Mouse (Mus musculus) heart, postnatal 14 days (tissue): Measurements from ENCODE around the gene Cd151. TPM values are rescaled to one million over a fixed set of nuclear protein-coding genes. Genes with fewer than 3 reads are reported as not detected.

Source experiments
- DNase-seq, 2 experiments: peaks; one replicate each; pipeline ENCODE4 v3.0.0; 2021 to 2022
- intact Hi-C: fragments of 180-260 bp; cut with DNase I; formaldehyde crosslinking; loops from one replicate; pipeline ENCODE4 v1.15.1; 2025
- total RNA-seq, 2 experiments: library from RNA; stranded (reverse); gene quantifications; 2 replicates each; pipeline ENCODE4 v1.2.3; 2021

The Cd151 gene
- total RNA-seq, 2 experiments from 2014 or later = 258 to 268 TPM

DNA sequence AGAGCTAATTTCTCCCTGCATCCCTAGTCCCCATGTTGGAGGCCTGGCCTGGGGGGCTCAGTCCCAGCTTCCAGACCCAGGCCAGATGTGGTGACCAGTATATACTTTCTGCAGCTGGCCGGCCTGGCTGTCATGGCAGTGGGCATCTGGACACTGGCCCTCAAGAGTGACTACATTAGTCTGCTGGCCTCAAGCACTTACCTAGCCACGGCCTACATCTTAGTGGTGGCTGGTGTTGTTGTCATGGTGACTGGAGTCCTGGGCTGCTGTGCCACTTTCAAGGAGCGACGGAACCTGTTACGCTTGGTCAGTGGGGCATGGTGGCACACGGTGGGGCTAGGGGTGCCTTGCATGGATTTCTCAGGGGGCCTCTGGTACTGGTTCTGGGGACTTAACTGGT lies 2.2 kb downstream of the Cd151 start:
- no peak for DNase-seq
- intact Hi-C loops = no loop called here

DNA sequence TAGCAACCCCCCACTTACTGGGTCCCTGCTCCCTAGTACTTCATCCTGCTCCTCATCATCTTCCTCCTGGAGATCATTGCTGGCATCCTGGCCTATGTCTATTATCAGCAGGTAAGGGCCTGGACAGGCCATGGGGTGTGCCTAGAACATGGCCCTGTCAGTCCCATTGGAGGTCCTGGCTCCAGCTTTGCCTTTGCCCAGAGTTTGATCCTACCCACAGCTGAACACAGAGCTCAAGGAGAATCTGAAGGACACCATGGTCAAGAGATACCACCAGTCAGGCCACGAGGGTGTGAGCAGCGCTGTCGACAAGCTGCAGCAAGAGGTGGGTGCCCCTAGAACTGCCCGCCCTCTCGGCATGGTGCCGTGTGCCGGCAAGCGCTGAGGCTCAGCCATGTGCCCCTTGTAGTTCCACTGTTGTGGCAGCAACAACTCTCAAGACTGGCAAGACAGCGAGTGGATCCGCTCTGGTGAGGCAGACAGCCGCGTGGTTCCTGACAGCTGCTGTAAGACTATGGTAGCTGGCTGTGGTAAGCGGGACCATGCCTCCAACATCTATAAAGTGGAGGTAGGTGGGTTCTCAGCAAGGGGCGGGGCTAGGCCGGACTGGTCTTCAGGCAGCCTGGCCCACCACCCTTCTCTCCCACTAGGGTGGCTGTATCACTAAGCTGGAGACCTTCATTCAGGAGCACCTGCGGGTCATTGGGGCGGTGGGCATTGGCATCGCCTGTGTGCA lies 2.9 kb downstream of the Cd151 start:
- intact Hi-C loops = no loop called here
- peak; percentile 22 to 46 for DNase-seq

DNA sequence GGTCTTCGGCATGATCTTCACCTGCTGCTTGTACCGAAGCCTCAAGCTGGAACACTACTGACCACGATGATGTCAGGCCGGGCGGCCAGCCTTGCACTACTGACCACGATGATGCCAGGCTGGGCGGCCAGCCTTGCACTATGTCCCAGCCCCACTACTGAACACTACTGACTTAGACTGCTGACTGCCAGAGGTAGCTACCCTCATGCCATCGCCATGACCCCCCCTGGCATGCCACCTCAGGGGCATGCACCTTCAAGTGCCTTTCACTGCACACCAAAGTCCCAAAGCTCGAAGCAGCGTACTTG lies 3.4 kb downstream of the Cd151 start:
- intact Hi-C loops = no loop called here
- DNase-seq = no peak

DNA sequence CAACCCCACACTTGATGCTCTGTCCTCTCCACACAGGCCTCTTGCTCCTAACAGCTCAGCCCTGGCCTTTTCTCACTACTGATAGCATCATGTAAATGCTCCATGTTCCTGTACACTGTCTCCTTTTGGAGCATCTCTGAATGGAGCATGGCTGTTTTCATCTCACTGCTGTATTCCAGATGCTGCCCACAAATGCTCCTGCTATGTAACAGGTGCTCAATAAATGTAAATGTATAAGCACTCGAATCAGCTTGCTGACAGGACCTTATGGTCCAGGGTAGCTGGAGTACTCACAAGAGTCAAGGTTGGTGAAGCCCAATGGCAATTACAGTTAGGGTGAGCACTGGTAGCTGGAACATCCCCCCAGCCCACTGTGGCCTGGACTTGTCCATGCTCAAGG lies 4.0 kb downstream of the Cd151 start:
- no peak for DNase-seq
- intact Hi-C loops = no loop called here

DNA sequence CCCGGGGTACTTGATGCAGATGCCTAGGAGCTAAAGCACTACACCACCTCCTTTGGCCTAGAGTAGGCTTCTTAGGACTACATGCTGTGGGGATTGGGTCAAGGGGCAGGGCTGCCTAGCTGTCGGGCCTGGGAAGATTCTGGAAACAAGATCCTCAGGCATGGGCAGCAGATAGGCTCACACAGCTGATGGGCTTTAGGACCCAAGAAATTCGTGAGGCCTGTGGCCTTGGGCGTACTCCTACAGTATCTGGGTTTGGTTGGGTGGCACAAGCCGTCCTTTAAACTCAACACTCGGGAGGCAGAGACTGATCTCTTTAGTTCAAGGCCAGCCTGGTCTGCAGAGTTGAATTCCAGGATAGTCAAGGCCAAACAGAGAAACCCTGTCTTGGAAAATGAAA lies 5.0 kb downstream of the Cd151 start:
- intact Hi-C loops = no loop called here
- DNase-seq = no peak

DNA sequence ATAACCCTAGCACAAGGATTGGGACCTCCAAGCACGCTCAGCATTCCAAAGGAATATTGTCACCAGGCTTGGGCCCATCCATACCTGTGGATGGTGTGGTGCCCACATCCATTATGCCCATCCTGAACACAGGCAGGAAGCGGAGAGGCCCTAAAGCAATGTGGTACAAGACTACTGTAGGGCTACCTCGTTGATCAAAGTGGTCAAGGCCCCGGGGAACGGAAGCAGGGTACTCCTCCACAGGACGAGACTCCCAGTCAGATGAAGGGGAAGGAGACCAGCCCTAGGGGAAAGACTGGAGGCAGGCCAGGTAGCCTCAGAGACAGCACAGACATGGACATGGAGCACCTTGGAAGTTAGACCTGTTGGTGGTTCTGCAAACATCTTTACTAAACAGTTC lies 5.6 kb downstream of the Cd151 start:
- intact Hi-C loops = no loop called here
- DNase-seq = no peak

DNA sequence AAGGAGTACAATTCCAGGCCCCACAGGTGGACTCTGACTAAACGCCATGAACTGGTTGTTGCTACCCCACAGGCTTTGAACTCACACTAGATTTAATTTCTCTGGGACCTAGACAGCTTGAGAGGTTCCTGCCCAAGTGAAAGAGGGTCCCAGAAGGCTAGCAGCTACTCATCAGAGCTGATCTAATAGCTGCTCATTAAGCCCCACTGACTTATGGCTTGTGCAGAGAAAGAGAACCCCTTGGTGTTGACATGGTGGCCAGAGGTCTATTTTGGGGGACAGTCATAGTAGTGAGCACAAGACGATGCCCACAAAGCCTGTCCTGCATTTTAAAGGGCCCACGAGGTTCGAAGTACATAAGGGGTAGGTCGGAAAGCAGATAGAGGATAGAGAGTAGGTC lies 7.0 kb downstream of the Cd151 start:
- no peak for DNase-seq
- intact Hi-C loops = no loop called here

DNA sequence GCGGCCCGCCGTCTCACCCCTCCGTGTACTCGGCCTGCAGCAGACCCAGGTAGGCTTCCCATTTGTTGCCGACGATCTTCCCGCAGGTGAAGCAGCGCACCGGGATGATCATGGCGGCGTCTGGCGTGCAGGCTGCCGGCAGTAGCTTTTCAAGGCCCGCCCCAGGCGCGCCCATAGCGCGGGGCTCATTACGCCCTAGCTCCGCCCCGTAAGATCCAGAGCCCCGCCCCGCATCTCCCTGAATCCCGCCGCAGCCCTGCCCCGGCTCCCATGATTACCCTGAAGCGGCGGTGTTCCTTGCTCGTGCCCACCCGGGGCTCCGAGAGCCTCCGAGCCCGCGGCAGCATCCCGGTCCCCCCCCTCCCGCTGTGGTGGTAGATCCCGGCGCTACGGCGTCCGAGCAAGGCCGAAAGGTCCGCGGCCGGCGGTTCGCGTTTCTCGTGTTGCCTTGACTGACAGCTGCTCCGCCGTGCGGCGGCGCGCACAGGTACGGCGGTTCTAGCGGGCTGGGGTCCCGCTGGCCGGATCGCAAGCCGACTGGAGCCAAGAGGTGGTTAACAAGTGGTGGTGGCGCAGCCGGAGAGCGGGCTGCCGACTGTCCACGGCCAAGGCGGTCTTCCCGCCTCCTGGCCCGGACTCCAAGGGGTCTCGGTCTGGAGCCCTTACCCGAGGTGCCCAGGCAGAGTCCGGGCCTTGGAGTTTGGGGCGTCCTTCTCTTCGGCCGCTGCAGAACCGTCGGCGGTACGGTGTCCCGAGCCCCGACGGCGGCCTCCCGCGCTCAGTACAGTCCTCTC lies 8.0 kb downstream of the Cd151 start, which contains the start of the genes Polr2l and Tspan4:
Gene Polr2l (minus strand): TSS at position 122 of the 794 bp plus-strand sequence.
Gene Tspan4 (plus strand): TSS at position 230 of the 794 bp plus-strand sequence.
- intact Hi-C loops = no loop called here
- peak; percentile 86 to 87 for DNase-seq

DNA sequence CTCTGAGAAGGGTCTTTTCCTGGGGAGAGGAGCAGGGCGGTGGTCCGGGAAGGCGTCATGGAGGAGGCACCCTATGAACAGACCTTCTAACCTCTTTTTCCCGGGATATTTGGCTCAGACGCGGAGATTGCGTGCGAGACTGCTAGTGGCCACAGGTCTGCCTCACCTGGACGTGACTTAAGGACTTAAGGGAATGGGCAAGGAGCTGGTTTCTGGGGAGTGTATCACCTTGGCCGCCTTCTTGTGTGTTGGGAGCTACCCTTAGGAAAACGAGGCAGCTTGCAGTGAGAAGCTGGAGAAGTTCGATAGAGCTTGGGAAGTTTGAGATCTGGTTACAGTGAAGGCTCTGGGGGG lies 8.6 kb downstream of the Cd151 start:
- intact Hi-C loops = no loop called here
- DNase-seq = no peak

DNA sequence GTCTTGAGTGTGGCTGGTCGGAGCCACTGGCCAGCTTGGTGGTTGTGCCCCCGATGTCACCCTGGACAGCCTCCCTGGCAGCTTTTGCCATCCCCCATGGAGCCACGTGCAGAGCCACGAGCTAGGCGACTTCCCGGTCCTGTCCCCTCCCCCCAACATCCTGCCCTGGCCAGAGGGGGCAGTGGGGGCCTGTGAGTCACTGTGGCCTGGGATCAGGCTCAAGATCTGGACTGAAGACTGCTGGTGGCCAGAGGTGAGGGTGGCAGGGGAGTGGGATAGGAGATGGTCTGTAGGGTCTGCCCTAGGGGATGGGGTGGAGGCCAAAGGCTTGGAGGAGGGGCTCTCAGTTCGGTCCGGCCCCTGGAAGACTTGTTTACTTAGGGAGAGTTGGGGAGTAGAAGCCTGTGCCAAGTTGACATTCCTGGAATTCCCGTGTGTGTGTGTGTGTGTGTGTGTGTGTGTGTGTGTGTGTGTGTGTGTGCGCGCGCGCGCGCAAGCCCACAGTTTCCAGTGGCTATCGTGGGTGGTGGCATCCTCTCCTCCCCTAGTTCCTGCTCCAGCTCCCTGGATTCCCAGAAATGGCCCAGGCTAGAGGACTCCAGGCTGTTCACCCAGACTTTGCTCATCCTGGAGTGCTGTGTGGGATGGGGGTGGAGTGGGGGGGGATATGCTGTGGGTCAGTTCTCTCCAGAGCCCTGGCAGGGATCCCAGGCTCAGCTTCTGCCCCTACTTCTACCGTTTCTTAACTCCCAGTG lies 9.2 kb downstream of the Cd151 start:
- peak; percentile 80 to 89 for DNase-seq
- intact Hi-C loops = no loop called here

DNA sequence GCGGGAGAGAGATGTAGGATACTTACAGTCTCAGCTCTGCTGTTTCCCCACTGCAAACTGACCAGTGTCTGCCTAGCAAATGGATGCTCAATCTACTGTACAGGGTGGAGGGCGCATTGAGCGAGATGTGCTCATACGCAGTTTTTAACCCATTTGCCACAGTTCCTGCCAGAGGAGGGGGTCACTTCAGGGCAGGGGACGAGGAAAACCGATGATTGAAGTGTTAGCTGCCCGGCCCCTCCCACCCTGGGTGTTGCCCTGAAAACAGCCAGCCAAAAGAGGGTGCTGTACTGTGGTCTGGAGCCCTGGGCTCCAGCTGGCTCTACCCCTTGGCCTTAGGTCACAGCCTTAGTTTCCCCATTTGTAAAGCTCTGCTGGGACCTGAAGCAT lies 9.8 kb downstream of the Cd151 start:
- no peak for DNase-seq
- intact Hi-C loops = no loop called here

DNA sequence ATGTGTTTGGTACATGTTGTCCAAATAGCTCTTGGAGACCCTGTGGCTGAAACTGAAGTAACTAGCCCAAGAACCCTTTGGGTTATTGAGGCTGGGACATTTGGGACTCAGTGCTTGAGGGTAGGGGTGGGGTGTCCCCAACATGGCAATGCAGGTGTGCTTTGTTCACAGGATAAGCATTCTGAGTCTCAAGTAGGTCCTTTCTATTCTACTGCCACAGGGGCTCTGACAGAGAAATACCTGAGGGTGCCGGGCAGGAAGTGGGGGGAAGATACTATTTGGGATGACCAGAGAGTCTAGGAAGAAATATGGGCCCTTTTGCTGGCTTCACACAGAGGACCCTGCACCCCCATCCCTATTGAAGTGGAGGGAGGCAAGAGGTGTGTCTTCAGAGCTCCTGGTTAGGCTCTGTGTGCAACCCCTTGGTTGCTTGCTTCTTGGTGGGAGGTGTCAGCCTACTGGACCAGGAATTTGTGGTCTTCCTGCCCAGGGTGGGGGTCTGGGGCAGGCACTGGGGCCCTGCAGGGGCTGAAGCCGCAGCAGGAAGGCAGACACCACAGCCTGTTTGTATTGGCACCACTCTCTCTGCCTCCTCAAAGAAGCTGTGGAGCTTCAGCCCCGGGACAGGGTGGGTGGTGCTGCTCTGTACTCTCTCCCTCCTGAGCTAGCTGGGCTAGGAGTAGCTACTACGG lies 10.5 kb downstream of the Cd151 start:
- DNase-seq = peak; percentile 29 to 32
- intact Hi-C loops = no loop called here

DNA sequence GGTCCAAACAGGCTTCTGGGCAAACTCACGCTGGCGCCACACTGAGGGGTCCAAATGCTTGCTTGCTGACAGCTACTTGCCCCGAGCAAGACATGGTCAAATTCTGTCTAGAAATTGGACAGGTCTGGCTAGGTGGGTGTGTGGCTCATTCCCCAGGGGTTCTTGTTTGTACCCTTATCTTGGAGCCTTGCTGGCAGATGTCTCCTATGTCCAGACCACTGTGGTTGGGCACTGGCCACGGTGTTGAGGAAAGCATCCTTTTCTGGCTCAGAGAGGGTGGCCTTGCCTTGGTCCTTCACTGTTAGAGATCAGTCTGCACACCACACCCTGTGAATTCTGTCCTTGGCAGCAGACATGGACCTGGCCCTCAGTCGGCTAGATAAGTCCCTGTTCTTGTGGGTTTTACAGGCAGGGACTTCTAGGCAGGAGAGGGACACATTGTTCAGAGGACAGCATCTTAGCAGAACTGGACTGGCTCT lies 11.1 kb downstream of the Cd151 start:
- intact Hi-C loops = no loop called here
- peak in 1 of 2 experiments; percentile 30 for DNase-seq

DNA sequence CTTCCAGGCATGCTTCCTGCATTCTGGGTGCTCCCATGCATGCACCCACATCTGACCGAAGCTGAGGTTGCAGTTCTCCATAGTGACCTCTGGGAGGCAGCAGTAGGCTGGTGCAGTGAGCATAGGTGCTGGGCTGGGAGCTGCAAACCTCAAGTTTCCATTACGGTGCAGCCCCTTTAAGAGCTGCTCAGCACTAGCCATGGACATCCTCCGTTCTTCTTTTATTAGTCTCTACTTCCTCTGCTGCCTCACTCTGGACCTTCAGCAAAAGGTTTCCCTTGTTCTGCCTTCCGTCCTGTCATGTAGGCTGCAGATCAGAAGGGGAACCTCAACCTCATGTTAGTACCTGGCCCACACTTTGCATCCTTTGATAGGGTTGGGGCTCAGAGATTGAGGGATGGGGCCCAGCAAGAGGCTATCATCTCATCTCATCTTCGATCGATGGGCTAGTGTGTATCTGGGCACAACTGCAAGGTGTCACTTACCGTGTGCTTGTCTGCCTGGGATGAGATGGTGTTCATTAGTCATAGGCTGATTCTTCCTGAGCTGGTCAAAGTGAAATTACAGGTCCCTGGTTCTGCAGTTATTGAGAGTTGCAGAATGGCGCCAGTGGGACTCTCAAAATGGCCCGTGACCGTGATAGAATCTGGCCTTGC lies 13.8 kb downstream of the Cd151 start:
- DNase-seq = peak; percentile 66 to 81
- intact Hi-C loops = loop anchor here (1.0 to 2.0 kb wide), 2 partner anchors 44 to 186 kb away; no protein-coding TSS in a partner anchor

DNA sequence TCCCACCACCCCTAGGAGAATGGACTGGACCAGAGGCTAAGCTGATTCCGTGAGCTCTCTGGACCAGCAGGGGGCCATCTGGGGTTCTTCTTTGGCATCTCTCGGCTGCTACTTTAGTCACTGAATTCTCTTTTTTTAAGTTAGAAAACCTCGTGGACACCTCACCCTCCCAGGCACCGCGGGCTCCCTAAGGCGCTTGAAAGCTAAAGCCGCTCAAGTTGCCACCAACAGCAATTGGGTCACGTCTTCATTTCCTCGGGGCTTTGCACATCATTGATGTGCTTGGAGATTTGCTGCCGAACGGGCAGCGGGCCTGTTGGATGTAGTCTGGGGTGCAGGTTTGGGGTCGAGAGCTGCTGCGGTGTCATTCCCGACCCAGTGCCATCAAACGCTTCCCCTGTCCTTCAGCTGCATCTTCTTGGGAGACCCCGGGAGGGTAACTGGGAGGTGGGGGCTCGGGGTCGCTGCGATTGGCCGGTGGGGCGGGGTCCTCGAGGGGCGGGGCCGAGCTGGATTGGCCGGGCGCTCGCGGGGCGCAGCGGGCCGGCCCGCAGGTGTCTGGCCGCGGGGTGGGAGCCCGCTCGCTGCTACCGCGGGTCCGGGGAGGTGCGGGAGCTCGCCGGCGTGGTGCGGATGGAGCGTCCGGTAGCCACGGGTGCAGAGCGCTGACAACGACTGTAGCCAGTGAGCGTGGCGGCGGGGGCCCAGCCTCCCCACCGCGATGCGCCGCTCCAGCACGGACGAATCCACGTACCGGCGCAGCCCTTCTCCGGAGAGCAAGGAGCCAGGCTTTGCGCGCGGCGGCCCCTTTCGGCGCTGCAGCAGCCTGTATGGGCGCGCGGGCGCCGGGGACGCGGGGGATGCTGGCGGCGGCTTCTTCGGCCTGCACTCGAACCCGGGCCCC lies 14.6 kb downstream of the Cd151 start:
- peak; percentile 46 to 64 for DNase-seq
- intact Hi-C loops = loop anchor here (2.0 kb wide), 1 partner anchor 185 kb away; no protein-coding TSS in a partner anchor

DNA sequence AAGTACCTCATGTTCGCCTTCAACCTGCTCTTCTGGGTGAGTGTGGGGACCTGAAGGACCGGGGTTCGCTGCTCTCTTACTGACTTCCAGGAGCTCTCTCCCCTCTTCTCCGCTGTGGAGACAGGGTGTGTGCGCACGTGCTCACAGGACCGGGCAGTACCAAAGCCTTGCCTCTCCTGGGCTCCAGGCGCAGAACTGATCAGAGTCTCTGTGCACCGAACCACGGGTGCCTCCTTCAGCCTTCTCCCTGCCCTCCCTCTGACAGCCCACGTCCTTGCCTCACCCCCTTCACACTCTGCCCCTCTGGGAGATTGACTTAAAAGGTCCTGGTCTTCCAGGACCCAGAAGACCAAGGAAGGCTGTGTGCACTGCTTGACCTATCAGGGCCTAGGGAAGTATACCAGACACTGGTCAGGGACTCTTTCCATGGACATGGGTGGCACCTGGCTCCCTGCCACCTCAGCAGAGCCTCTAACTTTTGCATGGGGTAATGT lies 15.4 kb downstream of the Cd151 start:
- intact Hi-C loops = no loop called here
- no peak for DNase-seq

DNA sequence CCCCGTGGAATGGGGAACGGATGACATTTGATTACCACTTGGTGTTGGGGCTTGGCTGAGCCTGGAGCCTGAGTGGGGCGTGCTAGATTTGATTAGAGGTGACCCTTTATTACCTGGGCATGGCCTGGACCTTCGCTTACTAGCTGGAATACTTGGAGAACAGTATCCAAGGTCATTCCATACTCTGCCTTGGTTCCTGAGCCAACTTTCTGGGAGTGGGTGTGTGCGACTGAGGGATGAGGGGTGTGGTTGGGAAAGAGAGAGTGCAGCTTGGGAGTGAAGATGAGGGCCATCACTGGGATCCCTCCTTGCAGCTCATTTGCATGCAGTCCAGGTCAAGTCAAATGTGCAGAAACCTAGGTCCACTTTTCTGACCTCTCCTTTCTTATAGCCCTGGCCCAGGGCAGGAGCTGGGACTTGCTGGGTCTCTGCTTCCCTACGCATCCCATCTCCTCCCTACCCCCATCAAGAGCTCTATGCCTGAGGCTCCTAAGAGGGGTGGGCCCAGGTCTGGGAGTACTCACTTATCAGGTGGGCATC lies 16.0 kb downstream of the Cd151 start:
- intact Hi-C loops = no loop called here
- DNase-seq = no peak
